10 mouse cellular contexts compared by ENCODE assay signal in the genomic region with DNA sequence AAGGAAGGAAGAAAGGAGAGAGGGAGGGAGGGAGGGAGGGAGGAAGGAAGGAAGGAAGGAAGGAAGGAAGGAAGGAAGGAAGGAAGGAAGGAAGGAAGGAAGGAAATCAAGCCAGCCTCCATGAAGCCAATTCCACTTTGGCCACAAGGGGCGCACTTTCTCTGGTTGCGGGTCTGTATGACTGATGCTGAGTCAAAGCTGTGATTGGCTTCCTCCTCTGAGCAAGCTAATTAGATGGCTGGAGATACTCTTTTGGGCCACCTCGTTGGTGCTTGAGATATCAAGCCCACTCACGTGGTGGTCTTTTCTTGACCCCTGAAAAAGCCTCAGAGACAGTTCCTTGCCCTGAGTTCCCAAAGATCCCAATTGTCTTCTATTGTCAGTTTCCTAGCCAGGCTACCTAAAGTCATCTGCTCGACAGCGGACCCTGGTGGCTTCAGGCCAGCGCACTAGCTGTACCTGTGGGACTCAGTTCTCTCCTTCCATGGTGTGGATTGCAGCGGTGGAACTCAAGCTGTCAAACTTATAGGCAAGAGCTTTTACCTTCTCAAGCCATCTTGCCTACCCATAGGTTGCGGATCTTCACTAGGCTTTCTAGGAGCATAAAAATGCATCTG. TPM values are rescaled to one million over a fixed set of nuclear protein-coding genes. Genes with fewer than 3 reads are reported as not detected.
DNase-seq lines count a peak whose midpoint lies in the region; ATAC-seq and TF ChIP-seq lines count a peak whose summit lies in the region.
"Had no signal": no experiment of that assay in that cellular context is flagged by ENCODE, and none has a peak within 500 bp of the region (broad histone marks: within the 10 kb centered on the region; RNA-seq: fewer than 3 reads in every experiment).

No protein-coding gene starts in this region.

- H3K4me3 ChIP-seq in kidney, embryonic 15.5 days (replicated peaks): no peak overlapping the region
- no peak overlapping the region for H3K4me3 ChIP-seq in forebrain, embryonic 15.5 days
- no peak overlapping the region for H3K4me3 ChIP-seq in midbrain, postnatal 0 days (ENCODE audit: low read depth, low read length)
- H3K4me3 ChIP-seq: embryonic facial prominence, embryonic 15.5 days; limb, embryonic 15.5 days had no signal

- H3K36me3 ChIP-seq in kidney, embryonic 15.5 days: no peaks in the 10 kb centered on the region
- H3K36me3 ChIP-seq in forebrain, embryonic 15.5 days: no peaks in the 10 kb centered on the region
- H3K36me3 ChIP-seq in midbrain, postnatal 0 days (ENCODE audit: insufficient read depth, low read length): no peaks in the 10 kb centered on the region
- H3K36me3 ChIP-seq: embryonic facial prominence, embryonic 15.5 days; limb, embryonic 15.5 days had no signal

- WGBS in kidney, embryonic 15.5 days: 33% methylated on average over 9 of the region's 9 CpGs
- WGBS in forebrain, embryonic 15.5 days: 30% methylated on average over 9 of the region's 9 CpGs
- WGBS in midbrain, postnatal 0 days: 23% methylated on average over 9 of the region's 9 CpGs

- no peaks in the 10 kb centered on the region for H3K9me3 ChIP-seq in kidney, embryonic 15.5 days (replicated peaks)
- no peaks in the 10 kb centered on the region for H3K9me3 ChIP-seq in forebrain, embryonic 15.5 days
- no peaks in the 10 kb centered on the region for H3K9me3 ChIP-seq in midbrain, postnatal 0 days (ENCODE audit: low read length)
- H3K9me3 ChIP-seq: embryonic facial prominence, embryonic 15.5 days; limb, embryonic 15.5 days had no signal

- no peak overlapping the region for H3K9ac ChIP-seq in kidney, embryonic 15.5 days
- no peak overlapping the region for H3K9ac ChIP-seq in forebrain, embryonic 15.5 days (replicated peaks)
- H3K9ac ChIP-seq in midbrain, postnatal 0 days (replicated peaks; ENCODE audit: low read length, poor library complexity, severe bottlenecking): no peak overlapping the region
- H3K9ac ChIP-seq: embryonic facial prominence, embryonic 15.5 days; limb, embryonic 15.5 days had no signal

- ATAC-seq in kidney, embryonic 15.5 days (replicated peaks; ENCODE audit: low FRiP score): no peak
- peak; percentile 36; the same call in 1 of the 2 replicates for ATAC-seq in forebrain, embryonic 15.5 days (replicated peaks)
- no peak for ATAC-seq in midbrain, postnatal 0 days (ENCODE audit: low FRiP score)

- peak; percentile 73 for TF ChIP-seq CTCF in midbrain, postnatal 0 days (IDR thresholded peaks at IDR 0.05)

- peaks cover 1% of the 10 kb centered on the region; the same call in 1 of the 2 replicates for H3K4me1 ChIP-seq in kidney, embryonic 15.5 days
- H3K4me1 ChIP-seq in forebrain, embryonic 15.5 days: peaks cover 7% of the 10 kb centered on the region
- H3K4me1 ChIP-seq in midbrain, postnatal 0 days (ENCODE audit: insufficient read depth, low read length): no peaks in the 10 kb centered on the region
- H3K4me1 ChIP-seq: limb, embryonic 15.5 days had no signal

- no peak overlapping the region for H3K4me2 ChIP-seq in kidney, embryonic 15.5 days
- H3K4me2 ChIP-seq in forebrain, embryonic 15.5 days (replicated peaks): no peak overlapping the region
- no peak overlapping the region for H3K4me2 ChIP-seq in midbrain, postnatal 0 days (ENCODE audit: low read depth, low read length, poor library complexity, severe bottlenecking)
- H3K4me2 ChIP-seq: embryonic facial prominence, embryonic 15.5 days; limb, embryonic 15.5 days had no signal

- DNase-seq in kidney, adult 11 months: peak; percentile 23
- DNase-seq in ES-CJ7 (ENCODE audit: low read depth, low spot score): peak; percentile 86
- DNase-seq in c-Kit-positive CD71-positive TER-119-positive erythroid progenitor cells, embryonic 14.5 days (ENCODE audit: low spot score): peak; percentile 80
- peak; percentile 82 to 85 for DNase-seq in kidney, postnatal 4 days
- peak; percentile 71 for DNase-seq in midbrain, postnatal 0 days (ENCODE audit: low spot score)
- DNase-seq in testis, postnatal 14 days (ENCODE audit: low spot score): peak; percentile 53

- H3K27ac ChIP-seq in kidney, embryonic 15.5 days: no peak overlapping the region
- no peak overlapping the region for H3K27ac ChIP-seq in forebrain, embryonic 15.5 days (replicated peaks)
- no peak overlapping the region for H3K27ac ChIP-seq in midbrain, postnatal 0 days (ENCODE audit: low read depth, low read length)
- H3K27ac ChIP-seq: embryonic facial prominence, embryonic 15.5 days; limb, embryonic 15.5 days had no signal

- no peaks in the 10 kb centered on the region for H3K27me3 ChIP-seq in kidney, embryonic 15.5 days
- H3K27me3 ChIP-seq in forebrain, embryonic 15.5 days: no peaks in the 10 kb centered on the region
- H3K27me3 ChIP-seq in midbrain, postnatal 0 days (ENCODE audit: insufficient read depth, low read length): no peaks in the 10 kb centered on the region
- H3K27me3 ChIP-seq: embryonic facial prominence, embryonic 15.5 days; limb, embryonic 15.5 days had no signal

RNA-seq across cellular contexts. Expression of a gene that starts 9.6 kb away (rescaled TPM):
- 6.7 and 7.2 TPM in 2 replicates for polyA plus RNA-seq in kidney, embryonic 15.5 days (2015; fragmentation: Nextera tagmentation; extraction: Ambion mirVana)
- 27.2 and 33.4 TPM in 2 replicates for polyA plus RNA-seq in forebrain, embryonic 15.5 days (2015; fragmentation: Nextera tagmentation; extraction: Ambion mirVana)
- total RNA-seq in midbrain, postnatal 0 days (2014; rRNA removed): 30.4 and 36.0 TPM in 2 replicates
- polyA plus RNA-seq in midbrain, postnatal 0 days (2015; fragmentation: Nextera tagmentation; extraction: Ambion mirVana): 28.7 and 30.5 TPM in 2 replicates

RNA-seq across cellular contexts. Expression of a gene that starts 16.1 kb away (rescaled TPM):
- 11.0 and 11.1 TPM in 2 replicates for polyA plus RNA-seq in kidney, embryonic 15.5 days (2015; fragmentation: Nextera tagmentation; extraction: Ambion mirVana)
- 10.4 and 11.3 TPM in 2 replicates for polyA plus RNA-seq in forebrain, embryonic 15.5 days (2015; fragmentation: Nextera tagmentation; extraction: Ambion mirVana)
- 16.4 and 24.4 TPM in 2 replicates for total RNA-seq in midbrain, postnatal 0 days (2014; rRNA removed)
- 2.9 and 3.5 TPM in 2 replicates for polyA plus RNA-seq in midbrain, postnatal 0 days (2015; fragmentation: Nextera tagmentation; extraction: Ambion mirVana)

Comparison
In these comparisons a context has a peak if more than half of its experiments do, and no peak if none do; other contexts are left out.
1. DNase-seq: peak in every context shown above with its lines; median percentile 86 in ES-CJ7; 84 in kidney, postnatal 4 days; 80 in c-Kit-positive CD71-positive TER-119-positive erythroid progenitor cells, embryonic 14.5 days; 71 in midbrain, postnatal 0 days; 53 in testis, postnatal 14 days; 23 in kidney, adult 11 months.